Mouse (Mus musculus): Measurements from ENCODE around the gene Duoxa1.
"Not testable (repeated sequence)": the region's sequence is repeated elsewhere in the genome, so short reads cannot be mapped to it uniquely, and the experiment has no call there.

Gene Duoxa1

GRCm38 (mm10) chr2:122332222-122332621, 18.7 kb upstream of the Duoxa1 start:
- intact Hi-C loops (cut with DNase I), result no loop called here

GRCm38 (mm10) chr2:122330317-122330716, 16.8 kb upstream of the Duoxa1 start:
- intact Hi-C loops (cut with DNase I), result not testable (repeated sequence)

- intact Hi-C loops (cut with DNase I), result no loop called here
These were observed 14.5 kb upstream of the Duoxa1 start for GRCm38 (mm10) chr2:122327986-122328385.

GRCm38 (mm10) chr2:122325361-122325760, 11.8 kb upstream of the Duoxa1 start:
- intact Hi-C loops (cut with DNase I), result no loop called here

GRCm38 (mm10) chr2:122324586-122324985, 11.1 kb upstream of the Duoxa1 start:
- intact Hi-C loops (cut with DNase I), result no loop called here

- intact Hi-C loops (cut with DNase I), result no loop called here
These were observed 10.4 kb upstream of the Duoxa1 start for GRCm38 (mm10) chr2:122323960-122324359.

GRCm38 (mm10) chr2:122317384-122317783, 3.9 kb upstream of the Duoxa1 start:
- intact Hi-C loops (cut with DNase I), result no loop called here

GRCm38 (mm10) chr2:122315372-122315771, 1.8 kb upstream of the Duoxa1 start, which contains the start of gene Duox1:
Duox1 (plus strand) TSS chr2:122315672.
- intact Hi-C loops (cut with DNase I), result no loop called here

GRCm38 (mm10) chr2:122312722-122313417, 660 bp downstream of the Duoxa1 start:
- intact Hi-C loops (cut with DNase I), result no loop called here

GRCm38 (mm10) chr2:122311561-122311960, 2.0 kb downstream of the Duoxa1 start:
- intact Hi-C loops (cut with DNase I), result no loop called here

GRCm38 (mm10) chr2:122309647-122310046, 3.9 kb downstream of the Duoxa1 start:
- intact Hi-C loops (cut with DNase I), result no loop called here

GRCm38 (mm10) chr2:122306184-122306583, 7.3 kb downstream of the Duoxa1 start:
- intact Hi-C loops (cut with DNase I), result no loop called here

GRCm38 (mm10) chr2:122305097-122305892, 8.2 kb downstream of the Duoxa1 start:
- intact Hi-C loops (cut with DNase I), result no loop called here

- intact Hi-C loops (cut with DNase I), result no loop called here
These were observed 9.0 kb downstream of the Duoxa1 start for GRCm38 (mm10) chr2:122304544-122304943.

GRCm38 (mm10) chr2:122302574-122303241, 10.8 kb downstream of the Duoxa1 start:
- intact Hi-C loops (cut with DNase I), result loop anchor here (2.0 kb wide), 1 partner anchor 108 kb away; no protein-coding TSS in a partner anchor

GRCm38 (mm10) chr2:122301921-122302573, 11.5 kb downstream of the Duoxa1 start:
- intact Hi-C loops (cut with DNase I), result loop anchor here (2.0 kb wide), 1 partner anchor 107 kb away; no protein-coding TSS in a partner anchor

GRCm38 (mm10) chr2:122301081-122301920, 12.2 kb downstream of the Duoxa1 start:
- intact Hi-C loops (cut with DNase I), result no loop called here

- intact Hi-C loops (cut with DNase I), result no loop called here
These were observed 12.9 kb downstream of the Duoxa1 start for GRCm38 (mm10) chr2:122300656-122301020.

GRCm38 (mm10) chr2:122299911-122300655, 13.4 kb downstream of the Duoxa1 start:
- intact Hi-C loops (cut with DNase I), result no loop called here

Data from adrenal gland (tissue).